Mouse (Mus musculus): Measurements from ENCODE around the gene Dennd1b. TPM values are rescaled to one million over a fixed set of nuclear protein-coding genes. Genes with fewer than 3 reads are reported as not detected.

Gene Dennd1b
- total and polyA plus RNA-seq, 3 experiments = 4.9 to 51.7 (median 39.2) TPM

GRCm38 (mm10) chr1:139209796-139210195 lies 246.6 kb downstream of the Dennd1b start:
- Histone ChIP-seq H3K36me3 (replicated peaks) (no peaks in the 10 kb centered on the region), H3K9me3 (replicated peaks) (no peaks in the 10 kb centered on the region), H3K4me1 (ENCODE audit: insufficient read depth, low read depth, low read length) (no peaks in the 10 kb centered on the region), H3K4me3 (ENCODE audit: low read depth, low read length) (no peak overlapping the region), H3K27me3 (ENCODE audit: insufficient read depth, low read length) (0 out of 2 replicates have a peak, but pooled peaks cover 3% of the 10 kb centered on the region)
- DNase-seq (ENCODE audit: low spot score) (no peak), ATAC-seq (ENCODE audit: extremely low read depth, insufficient number of reproducible peaks, low FRiP score, poor library complexity, severe bottlenecking) (no peak)
- no peak for TF ChIP-seq GATA1 (IDR thresholded peaks at IDR 0.05; ENCODE audit: borderline replicate concordance, low read length)
- TF ChIP-seq POLR2AphosphoS5 (IDR thresholded peaks at IDR 0.05; ENCODE audit: insufficient replicate concordance, low read depth, low read length) = no peak
- no peak for TF ChIP-seq GATA2 (IDR thresholded peaks at IDR 0.05; ENCODE audit: borderline replicate concordance, low read depth, low read length)
- no peak for TF ChIP-seq CTCF (IDR thresholded peaks at IDR 0.05; ENCODE audit: low read depth, low read length)
- TF ChIP-seq TAL1 (conservative IDR thresholded peaks at IDR 0.05; ENCODE audit: low read depth, low read length) = no peak

GRCm38 (mm10) chr1:139210505-139210904 lies 247.3 kb downstream of the Dennd1b start:
- no peaks in the 10 kb centered on the region for H3K36me3 ChIP-seq (replicated peaks)
- H3K4me3 ChIP-seq (ENCODE audit: low read depth, low read length) = no peak overlapping the region
- no peak for TF ChIP-seq TAL1 (conservative IDR thresholded peaks at IDR 0.05; ENCODE audit: low read depth, low read length)
- no peak for TF ChIP-seq POLR2AphosphoS5 (IDR thresholded peaks at IDR 0.05; ENCODE audit: insufficient replicate concordance, low read depth, low read length)
- no peak for TF ChIP-seq GATA2 (IDR thresholded peaks at IDR 0.05; ENCODE audit: borderline replicate concordance, low read depth, low read length)
- no peak for TF ChIP-seq CTCF (IDR thresholded peaks at IDR 0.05; ENCODE audit: low read depth, low read length)
- TF ChIP-seq GATA1 (IDR thresholded peaks at IDR 0.05; ENCODE audit: borderline replicate concordance, low read length) = no peak
- ATAC-seq (ENCODE audit: extremely low read depth, insufficient number of reproducible peaks, low FRiP score, poor library complexity, severe bottlenecking) (no peak), DNase-seq (ENCODE audit: low spot score) (no peak)
- 0 out of 2 replicates have a peak, but pooled peaks cover 6% of the 10 kb centered on the region for H3K27me3 ChIP-seq (ENCODE audit: insufficient read depth, low read length)
- no peaks in the 10 kb centered on the region for H3K9me3 ChIP-seq (replicated peaks)
- H3K4me1 ChIP-seq (ENCODE audit: insufficient read depth, low read depth, low read length) = no peaks in the 10 kb centered on the region

GRCm38 (mm10) chr1:139215311-139215710 lies 252.1 kb downstream of the Dennd1b start:
- no peaks in the 10 kb centered on the region for H3K4me1 ChIP-seq (ENCODE audit: insufficient read depth, low read depth, low read length)
- DNase-seq (ENCODE audit: low spot score) (no peak), ATAC-seq (ENCODE audit: extremely low read depth, insufficient number of reproducible peaks, low FRiP score, poor library complexity, severe bottlenecking) (no peak)
- TF ChIP-seq POLR2AphosphoS5 (IDR thresholded peaks at IDR 0.05; ENCODE audit: insufficient replicate concordance, low read depth, low read length) (no peak), GATA2 (IDR thresholded peaks at IDR 0.05; ENCODE audit: borderline replicate concordance, low read depth, low read length) (no peak), TAL1 (conservative IDR thresholded peaks at IDR 0.05; ENCODE audit: low read depth, low read length) (no peak), CTCF (IDR thresholded peaks at IDR 0.05; ENCODE audit: low read depth, low read length) (no peak), GATA1 (IDR thresholded peaks at IDR 0.05; ENCODE audit: borderline replicate concordance, low read length) (no peak)
- no peaks in the 10 kb centered on the region for H3K9me3 ChIP-seq (replicated peaks)
- no peak overlapping the region for H3K4me3 ChIP-seq (ENCODE audit: low read depth, low read length)
- 0 out of 2 replicates have a peak, but pooled peaks cover 4% of the 10 kb centered on the region for H3K27me3 ChIP-seq (ENCODE audit: insufficient read depth, low read length)
- H3K36me3 ChIP-seq (replicated peaks) = no peaks in the 10 kb centered on the region

- H3K36me3 ChIP-seq (replicated peaks) = no peaks in the 10 kb centered on the region
- TF ChIP-seq POLR2AphosphoS5 (IDR thresholded peaks at IDR 0.05; ENCODE audit: insufficient replicate concordance, low read depth, low read length) (no peak), CTCF (IDR thresholded peaks at IDR 0.05; ENCODE audit: low read depth, low read length) (no peak), GATA2 (IDR thresholded peaks at IDR 0.05; ENCODE audit: borderline replicate concordance, low read depth, low read length) (no peak), TAL1 (conservative IDR thresholded peaks at IDR 0.05; ENCODE audit: low read depth, low read length) (no peak), GATA1 (IDR thresholded peaks at IDR 0.05; ENCODE audit: borderline replicate concordance, low read length) (no peak)
- no peaks in the 10 kb centered on the region for H3K4me1 ChIP-seq (ENCODE audit: insufficient read depth, low read depth, low read length)
- no peaks in the 10 kb centered on the region for H3K9me3 ChIP-seq (replicated peaks)
- no peak for DNase-seq (ENCODE audit: low spot score)
- no peak overlapping the region for H3K4me3 ChIP-seq (ENCODE audit: low read depth, low read length)
- 0 out of 2 replicates have a peak, but pooled peaks cover 2% of the 10 kb centered on the region for H3K27me3 ChIP-seq (ENCODE audit: insufficient read depth, low read length)
- ATAC-seq (ENCODE audit: extremely low read depth, insufficient number of reproducible peaks, low FRiP score, poor library complexity, severe bottlenecking) = no peak
Observed at GRCm38 (mm10) chr1:139223804-139224203, 260.6 kb downstream of the Dennd1b start.

- H3K4me1 ChIP-seq (ENCODE audit: insufficient read depth, low read depth, low read length) = no peaks in the 10 kb centered on the region
- ATAC-seq (ENCODE audit: extremely low read depth, insufficient number of reproducible peaks, low FRiP score, poor library complexity, severe bottlenecking) (no peak), DNase-seq (ENCODE audit: low spot score) (no peak)
- no peaks in the 10 kb centered on the region for H3K36me3 ChIP-seq (replicated peaks)
- no peak overlapping the region for H3K4me3 ChIP-seq (ENCODE audit: low read depth, low read length)
- H3K9me3 ChIP-seq (replicated peaks) = no peaks in the 10 kb centered on the region
- 0 out of 2 replicates have a peak, but pooled peaks cover 2% of the 10 kb centered on the region for H3K27me3 ChIP-seq (ENCODE audit: insufficient read depth, low read length)
- TF ChIP-seq GATA1 (IDR thresholded peaks at IDR 0.05; ENCODE audit: borderline replicate concordance, low read length) = no peak
- no peak for TF ChIP-seq CTCF (IDR thresholded peaks at IDR 0.05; ENCODE audit: low read depth, low read length)
- no peak for TF ChIP-seq GATA2 (IDR thresholded peaks at IDR 0.05; ENCODE audit: borderline replicate concordance, low read depth, low read length)
- TF ChIP-seq POLR2AphosphoS5 (IDR thresholded peaks at IDR 0.05; ENCODE audit: insufficient replicate concordance, low read depth, low read length) = no peak
- no peak for TF ChIP-seq TAL1 (conservative IDR thresholded peaks at IDR 0.05; ENCODE audit: low read depth, low read length)
Observed at GRCm38 (mm10) chr1:139224309-139224949, 261.2 kb downstream of the Dennd1b start.

Other genes starting within 250 kb of the Dennd1b start
- 0.44 and 4.7 TPM in 2 replicates for gene Lhx9, start 114.9 kb upstream of the Dennd1b start, total RNA-seq (2014; fragmentation: Nextera tagmentation)
- gene Lhx9, start 114.9 kb upstream of the Dennd1b start, total RNA-seq (2017) = 0.41 and 0.98 TPM in 2 replicates
- gene Lhx9, start 114.9 kb upstream of the Dennd1b start, polyA plus RNA-seq (2012) = 0.10 TPM in 1 of 2 replicates, not detected in the other
- gene 2310009B15Rik, start 106.6 kb upstream of the Dennd1b start, total RNA-seq (2014; fragmentation: Nextera tagmentation) = 40.7 and 41.8 TPM in 2 replicates
- gene 2310009B15Rik, start 106.6 kb upstream of the Dennd1b start, total RNA-seq (2017) = 41.8 and 48.2 TPM in 2 replicates
- gene 2310009B15Rik, start 106.6 kb upstream of the Dennd1b start, polyA plus RNA-seq (2012) = 58.5 and 62.6 TPM in 2 replicates

Measured in G1E (cell line).